Mouse (Mus musculus): ENCODE measurements around the gene Zfp526.

Gene Zfp526

GRCm38 (mm10) chr7:25221102-25221883, at the start of gene Zfp526:
Gene Zfp526 (plus strand): TSS chr7:25221425.
- DNase-seq (ENCODE audit: low spot score), result peak; percentile 94

- DNase-seq (ENCODE audit: low spot score), result no peak
These were observed 48.6 kb upstream of the Zfp526 start for GRCm38 (mm10) chr7:25172669-25173068.

- DNase-seq (ENCODE audit: low spot score), result no peak
These were observed 46.9 kb upstream of the Zfp526 start for GRCm38 (mm10) chr7:25174343-25174742.

GRCm38 (mm10) chr7:25178317-25178716, 42.9 kb upstream of the Zfp526 start:
- DNase-seq (ENCODE audit: low spot score), result no peak

GRCm38 (mm10) chr7:25178787-25179605, 42.2 kb upstream of the Zfp526 start:
- no peak for DNase-seq (ENCODE audit: low spot score)

GRCm38 (mm10) chr7:25179606-25180161, 41.5 kb upstream of the Zfp526 start, which contains the start of gene Pou2f2:
Gene Pou2f2 (minus strand): TSS chr7:25179726.
- DNase-seq (ENCODE audit: low spot score), result no peak

- no peak for DNase-seq (ENCODE audit: low spot score)
These were observed 40.7 kb upstream of the Zfp526 start for GRCm38 (mm10) chr7:25180512-25180911.

GRCm38 (mm10) chr7:25181331-25181790, 39.9 kb upstream of the Zfp526 start:
- DNase-seq (ENCODE audit: low spot score), result no peak

GRCm38 (mm10) chr7:25181814-25182213, 39.4 kb upstream of the Zfp526 start:
- DNase-seq (ENCODE audit: low spot score), result no peak

- no peak for DNase-seq (ENCODE audit: low spot score)
These were observed 37.1 kb upstream of the Zfp526 start for GRCm38 (mm10) chr7:25184091-25184490.

- DNase-seq (ENCODE audit: low spot score), result peak; percentile 78
These were observed 33.3 kb upstream of the Zfp526 start for GRCm38 (mm10) chr7:25187662-25188650.

GRCm38 (mm10) chr7:25190806-25191205, 30.4 kb upstream of the Zfp526 start:
- no peak for DNase-seq (ENCODE audit: low spot score)

GRCm38 (mm10) chr7:25192110-25192509, 29.1 kb upstream of the Zfp526 start:
- no peak for DNase-seq (ENCODE audit: low spot score)

- DNase-seq (ENCODE audit: low spot score), result peak; percentile 67
These were observed 26.1 kb upstream of the Zfp526 start for GRCm38 (mm10) chr7:25195148-25195547.

GRCm38 (mm10) chr7:25196107-25196506, 25.1 kb upstream of the Zfp526 start:
- no peak for DNase-seq (ENCODE audit: low spot score)

GRCm38 (mm10) chr7:25197384-25198018, 23.7 kb upstream of the Zfp526 start:
- DNase-seq (ENCODE audit: low spot score), result no peak

GRCm38 (mm10) chr7:25203624-25204023, 17.6 kb upstream of the Zfp526 start:
- DNase-seq (ENCODE audit: low spot score), result no peak

GRCm38 (mm10) chr7:25205355-25206093, 15.7 kb upstream of the Zfp526 start:
- no peak for DNase-seq (ENCODE audit: low spot score)

- DNase-seq (ENCODE audit: low spot score), result no peak
These were observed 15.0 kb upstream of the Zfp526 start for GRCm38 (mm10) chr7:25206094-25206830.

Data from c-Kit-positive CD71-positive TER-119-positive erythroid progenitor cells, embryonic 14.5 days (primary cell).